ENCODE assay signal across 8 mouse cellular contexts in the genomic region with DNA sequence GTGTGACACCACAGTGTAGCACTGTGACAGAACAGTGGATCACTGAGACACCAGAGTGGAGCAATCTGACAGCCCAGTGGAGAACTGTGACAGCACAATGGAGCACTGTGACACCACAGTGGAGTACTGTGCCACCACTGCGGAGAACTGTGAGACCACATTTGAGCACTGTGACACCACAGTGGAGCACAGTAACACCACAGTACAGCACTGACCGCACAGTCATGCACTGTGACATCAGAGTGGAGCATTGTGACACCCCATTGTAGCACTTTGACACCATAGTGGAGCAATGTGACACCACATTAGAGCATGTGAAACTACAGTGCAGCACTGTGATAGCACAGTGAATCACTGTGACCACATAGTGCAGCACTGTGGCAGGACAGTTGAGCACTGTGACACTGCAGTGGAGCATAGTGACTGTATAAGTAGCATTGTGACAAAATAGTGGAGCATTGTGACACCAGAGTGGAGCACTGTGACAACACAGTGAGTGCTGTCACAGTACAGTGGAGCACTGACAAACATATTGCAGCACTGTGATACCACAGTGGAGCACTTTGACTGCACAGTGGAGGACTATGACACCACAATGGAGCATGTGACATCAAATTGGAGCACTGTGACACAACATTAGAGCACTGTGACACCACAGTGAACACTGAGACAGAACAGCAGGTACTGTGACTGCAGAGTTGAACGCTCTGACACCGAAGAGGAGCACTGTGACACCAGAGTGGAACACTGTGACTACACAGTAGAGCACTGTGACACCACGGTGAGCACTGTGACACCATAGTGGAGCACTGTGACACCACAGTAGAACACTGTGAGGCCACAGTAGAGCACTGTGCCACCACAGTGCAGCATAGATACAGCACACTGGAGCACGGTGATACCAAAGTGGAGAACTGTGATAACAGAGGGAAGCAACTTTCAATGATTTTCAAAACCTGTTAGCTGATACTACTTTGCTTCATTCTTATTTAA.
A peak's percentile ranks its signal among the peaks of the same experiment; 100 is the strongest.
DNase-seq lines count a peak whose midpoint lies in the region; ATAC-seq and TF ChIP-seq lines count a peak whose summit lies in the region.

No protein-coding gene starts in this region.

- no peak overlapping the region for H3K4me2 ChIP-seq in embryonic facial prominence, embryonic 11.5 days (ENCODE audit: low read depth, low read length)
- no peak overlapping the region for H3K4me2 ChIP-seq in liver, embryonic 12.5 days

- no peaks in the 10 kb centered on the region for H3K27me3 ChIP-seq in embryonic facial prominence, embryonic 11.5 days (ENCODE audit: control insufficient read depth, insufficient read depth, low read length)
- H3K27me3 ChIP-seq in embryonic facial prominence, embryonic 10.5 days (replicated peaks; ENCODE audit: low read depth, poor library complexity, severe bottlenecking): no peaks in the 10 kb centered on the region
- H3K27me3 ChIP-seq in thymus, adult 2 months (ENCODE audit: control insufficient read depth, insufficient read depth, low read length): no peaks in the 10 kb centered on the region
- H3K27me3 ChIP-seq in liver, embryonic 12.5 days (replicated peaks): no peaks in the 10 kb centered on the region

- no peak overlapping the region for H3K27ac ChIP-seq in embryonic facial prominence, embryonic 11.5 days (replicated peaks; ENCODE audit: low read depth, low read length)
- H3K27ac ChIP-seq in embryonic facial prominence, embryonic 10.5 days (replicated peaks): no peak overlapping the region
- H3K27ac ChIP-seq in thymus, adult 2 months (ENCODE audit: control insufficient read depth, insufficient read depth, low read length): no peak overlapping the region
- H3K27ac ChIP-seq in liver, embryonic 12.5 days: no peak overlapping the region

- WGBS in embryonic facial prominence, embryonic 11.5 days: 68% methylated on average over 6 of the region's 6 CpGs
- 59% methylated on average over 6 of the region's 6 CpGs for WGBS in embryonic facial prominence, embryonic 10.5 days
- 58% methylated on average over 6 of the region's 6 CpGs for WGBS in thymus, adult 2 months
- WGBS in liver, embryonic 12.5 days (ENCODE audit: insufficient replicate concordance): 39% methylated on average over 6 of the region's 6 CpGs

- no peak for TF ChIP-seq POLR2A in thymus, adult 2 months (IDR thresholded peaks at IDR 0.05; ENCODE audit: control insufficient read depth, extremely low read depth, insufficient read depth, low read length, poor library complexity)

- no peak overlapping the region for H3K9ac ChIP-seq in embryonic facial prominence, embryonic 11.5 days (replicated peaks; ENCODE audit: low read length)
- no peak overlapping the region for H3K9ac ChIP-seq in liver, embryonic 12.5 days

- H3K9me3 ChIP-seq in embryonic facial prominence, embryonic 11.5 days (replicated peaks; ENCODE audit: control insufficient read depth, low read length): peaks cover 61% of the 10 kb centered on the region
- peaks cover 95% of the 10 kb centered on the region for H3K9me3 ChIP-seq in embryonic facial prominence, embryonic 10.5 days
- H3K9me3 ChIP-seq in liver, embryonic 12.5 days (replicated peaks): peaks cover 78% of the 10 kb centered on the region

- peak; percentile 2 for DNase-seq in embryonic facial prominence, embryonic 11.5 days (ENCODE audit: low spot score)
- DNase-seq in embryonic facial prominence, embryonic 10.5 days (ENCODE audit: low spot score): no peak
- DNase-seq in thymus, postnatal 0 days (ENCODE audit: low spot score): peak; percentile 2
- DNase-seq in thymus, adult 2 months: no peak
- peak; percentile 1 for DNase-seq in thymus, postnatal 25 days
- DNase-seq in layer of hippocampus, adult 18-20 months (ENCODE audit: low spot score in 2 of 2): no peak

- H3K36me3 ChIP-seq in embryonic facial prominence, embryonic 11.5 days (replicated peaks; ENCODE audit: control insufficient read depth, insufficient read depth, low read depth, low read length): peaks cover 5% of the 10 kb centered on the region
- H3K36me3 ChIP-seq in embryonic facial prominence, embryonic 10.5 days (replicated peaks): no peaks in the 10 kb centered on the region
- no peaks in the 10 kb centered on the region for H3K36me3 ChIP-seq in thymus, adult 2 months (ENCODE audit: control insufficient read depth, insufficient read depth, low read length)
- no peaks in the 10 kb centered on the region for H3K36me3 ChIP-seq in liver, embryonic 12.5 days

- TF ChIP-seq CTCF in thymus, adult 2 months (IDR thresholded peaks at IDR 0.05; ENCODE audit: borderline replicate concordance, control insufficient read depth, extremely low read depth, insufficient read depth, low read length, poor library complexity): no peak

- H3K4me3 ChIP-seq in embryonic facial prominence, embryonic 11.5 days (ENCODE audit: low read depth, low read length): no peak overlapping the region
- H3K4me3 ChIP-seq in embryonic facial prominence, embryonic 10.5 days: no peak overlapping the region
- H3K4me3 ChIP-seq in thymus, adult 2 months (ENCODE audit: control insufficient read depth, insufficient read depth, low read length): no peak overlapping the region
- no peak overlapping the region for H3K4me3 ChIP-seq in liver, embryonic 12.5 days

- ATAC-seq in embryonic facial prominence, embryonic 11.5 days (replicated peaks; ENCODE audit: insufficient number of reproducible peaks, low FRiP score, low TSS enrichment, low read depth): no peak
- ATAC-seq in liver, embryonic 12.5 days: peak; percentile 8; the same call in 1 of the 2 replicates
- ATAC-seq in monocyte, adult 5-6 weeks (replicated peaks; ENCODE audit: insufficient number of reproducible peaks, low FRiP score, low TSS enrichment, poor library complexity, severe bottlenecking): no peak

- no peaks in the 10 kb centered on the region for H3K4me1 ChIP-seq in embryonic facial prominence, embryonic 11.5 days (ENCODE audit: control insufficient read depth, insufficient read depth, low read length)
- H3K4me1 ChIP-seq in embryonic facial prominence, embryonic 10.5 days: no peaks in the 10 kb centered on the region
- no peaks in the 10 kb centered on the region for H3K4me1 ChIP-seq in thymus, adult 2 months (replicated peaks; ENCODE audit: control insufficient read depth, insufficient read depth, low read length)
- no peaks in the 10 kb centered on the region for H3K4me1 ChIP-seq in liver, embryonic 12.5 days

Comparison
In these comparisons a context has a peak if more than half of its experiments do, and no peak if none do; other contexts are left out.
1. DNase-seq: peak in embryonic facial prominence, embryonic 11.5 days (single experiment), thymus, postnatal 0 days (single experiment) and thymus, postnatal 25 days (single experiment); none in embryonic facial prominence, embryonic 10.5 days (single experiment), thymus, adult 2 months (single experiment) and layer of hippocampus, adult 18-20 months (0 of 2).